Mouse (Mus musculus) myocyte (in vitro differentiated cells): Measurements from ENCODE around the gene Tdrd3.

Experiments used
- E2F4 ChIP-seq: IDR thresholded peaks from one replicate; pipeline ENCODE4 v1.6.1; 2011; ENCODE audit warnings: mild to moderate bottlenecking, control low read depth, moderate library complexity; ENCODE audit not compliant: insufficient read depth
- MAX ChIP-seq: IDR thresholded peaks from one replicate; pipeline ENCODE4 v1.6.1; 2011; ENCODE audit warnings: low read depth, mild to moderate bottlenecking, control low read depth
- MYOG ChIP-seq, 3 experiments: IDR thresholded peaks; one replicate each; pipeline ENCODE4 v1.6.1; 2011; ENCODE audit warnings: control low read depth in 2 of 3, low read depth in 2 of 3, mild to moderate bottlenecking in 2 of 3; ENCODE audit not compliant: insufficient read length in 2 of 3, control insufficient read depth in 1 of 3, insufficient read depth in 1 of 3
- POLR2A ChIP-seq: IDR thresholded peaks from one replicate; pipeline ENCODE4 v1.6.1; 2011; ENCODE audit warnings: low read depth, mild to moderate bottlenecking, control low read depth, moderate library complexity; ENCODE audit not compliant: insufficient read length
- POLR2AphosphoS2 ChIP-seq: IDR thresholded peaks from one replicate; pipeline ENCODE4 v1.6.1; 2011; ENCODE audit warnings: low read depth, control low read depth; ENCODE audit not compliant: insufficient read length
- TCF3 ChIP-seq: IDR thresholded peaks from one replicate; pipeline ENCODE4 v1.6.1; 2011; ENCODE audit warnings: low read depth, control low read depth; ENCODE audit not compliant: insufficient read length
- USF1 ChIP-seq: IDR thresholded peaks from one replicate; pipeline ENCODE4 v1.6.1; 2011; ENCODE audit warnings: low read depth, mild to moderate bottlenecking, control low read depth, moderate library complexity

DNA sequence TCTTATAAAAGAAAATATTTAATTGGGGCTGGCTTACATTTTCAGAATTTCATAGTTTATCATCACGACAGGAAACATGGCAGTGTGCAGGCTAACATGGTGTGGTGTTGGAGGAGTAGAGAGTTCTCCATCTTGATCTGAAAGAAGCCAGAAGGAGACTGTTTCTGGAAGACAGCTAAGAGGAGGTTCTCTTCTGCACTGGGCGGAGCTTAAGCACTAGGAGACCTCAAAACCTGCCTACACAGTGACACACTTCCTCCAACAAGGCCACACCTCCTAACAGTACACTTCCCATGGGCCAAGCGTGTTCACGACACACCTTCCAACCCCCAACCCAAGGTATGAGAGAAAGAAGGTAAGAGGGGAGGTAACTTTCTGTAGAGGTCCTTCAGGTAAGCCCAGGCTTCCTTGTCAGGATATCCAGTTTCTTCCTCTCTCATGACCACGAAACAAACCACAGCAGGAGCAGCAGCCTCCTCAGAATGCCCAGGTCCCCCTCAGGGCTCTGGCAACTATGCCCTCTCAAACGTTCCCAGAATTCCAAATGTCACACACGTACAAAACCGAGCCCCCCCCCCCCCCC, 30.0 kb downstream of the Tdrd3 start:
- no peak for TF ChIP-seq MAX
- no peak for TF ChIP-seq POLR2A
- TF ChIP-seq MYOG (IDR thresholded peaks at IDR 0.05; ENCODE audit: control insufficient read depth in 1 of 3, insufficient read depth in 1 of 3, insufficient read length in 2 of 3, low read depth in 2 of 3), result no peak
- TF ChIP-seq USF1, result no peak
- no peak for TF ChIP-seq E2F4
- no peak for TF ChIP-seq TCF3
- no peak for TF ChIP-seq POLR2AphosphoS2
